ENCODE assay signal across 12 mouse cellular contexts in genomic region chr1:167608201-167608741, GRCm38 (mm10). TPM values are rescaled to one million over a fixed set of nuclear protein-coding genes. Genes with fewer than 3 reads are reported as not detected.
DNase-seq lines count a peak whose midpoint lies in the region; ATAC-seq and TF ChIP-seq lines count a peak whose summit lies in the region.
"Had no signal": no experiment of that assay in that cellular context is flagged by ENCODE, and none has a peak within 500 bp of the region (broad histone marks: within the 10 kb centered on the region; RNA-seq: fewer than 3 reads in every experiment).

No protein-coding gene starts in this region.

- H3K4me3 ChIP-seq in hindbrain, embryonic 14.5 days (replicated peaks; ENCODE audit: low read length), result peak overlapping the region; percentile 19
- no peak overlapping the region for H3K4me3 ChIP-seq in limb, embryonic 10.5 days
- no peak overlapping the region for H3K4me3 ChIP-seq in stomach, postnatal 0 days (ENCODE audit: low read depth, low read length)

- peak overlapping the region; percentile 62 for H3K4me2 ChIP-seq in hindbrain, embryonic 14.5 days (replicated peaks)
- H3K4me2 ChIP-seq in stomach, postnatal 0 days (replicated peaks; ENCODE audit: low read depth), result no peak overlapping the region

- TF ChIP-seq EP300 in stomach, postnatal 0 days (optimal IDR thresholded peaks at IDR 0.05), result no peak

- peak overlapping the region; percentile 1; the same call in 1 of the 2 replicates for H3K27ac ChIP-seq in hindbrain, embryonic 14.5 days
- no peak overlapping the region for H3K27ac ChIP-seq in limb, embryonic 10.5 days
- H3K27ac ChIP-seq in stomach, postnatal 0 days (replicated peaks), result no peak overlapping the region

- intact Hi-C loops in left cerebral cortex, postnatal 36 days (cut with DNase I), result no loop called here

- H3K9ac ChIP-seq in hindbrain, embryonic 14.5 days, result peak overlapping the region; percentile 33; the same call in 1 of the 2 replicates
- no peak overlapping the region for H3K9ac ChIP-seq in stomach, postnatal 0 days (ENCODE audit: low read length)

- no peaks in the 10 kb centered on the region for H3K9me3 ChIP-seq in hindbrain, embryonic 14.5 days (ENCODE audit: control insufficient read depth, low read length)
- no peaks in the 10 kb centered on the region for H3K9me3 ChIP-seq in limb, embryonic 10.5 days (replicated peaks)
- no peaks in the 10 kb centered on the region for H3K9me3 ChIP-seq in stomach, postnatal 0 days (ENCODE audit: control insufficient read depth, low read length)

- peak; percentile 91 for ATAC-seq in hindbrain, embryonic 14.5 days (ENCODE audit: low FRiP score)
- ATAC-seq in stomach, postnatal 0 days (ENCODE audit: low FRiP score, low TSS enrichment), result no peak
- ATAC-seq: Patski had no signal

- peak; percentile 27 for DNase-seq in embryo, embryonic 10.5 days (ENCODE audit: low spot score)
- DNase-seq in embryo, embryonic 10 days (ENCODE audit: low spot score), result no peak
- peak; percentile 70 for DNase-seq in hindbrain, embryonic 14.5 days (ENCODE audit: low spot score)
- peak; percentile 40 to 43 for DNase-seq in left cerebral cortex, postnatal 36 days (ENCODE audit: low spot score in 2 of 2)
- DNase-seq in right cerebral cortex, postnatal 10 days (ENCODE audit: low spot score in 2 of 2), result peak; percentile 73 to 79
- no peak for DNase-seq in kidney, adult 8-10 months
- DNase-seq in limb, embryonic 10.5 days (ENCODE audit: low spot score), result no peak
- DNase-seq in stomach, postnatal 0 days (ENCODE audit: low spot score), result no peak
- DNase-seq: cerebellum, adult 2 months; gastrocnemius, postnatal 14 days; kidney, adult 9 months had no signal

- 9% methylated on average over 9 of the region's 9 CpGs for WGBS in hindbrain, embryonic 14.5 days
- WGBS in limb, embryonic 10.5 days, result 55% methylated on average over 9 of the region's 9 CpGs
- 41% methylated on average over 9 of the region's 9 CpGs for WGBS in stomach, postnatal 0 days

- H3K36me3 ChIP-seq in hindbrain, embryonic 14.5 days (replicated peaks; ENCODE audit: control insufficient read depth, insufficient read depth), result no peaks in the 10 kb centered on the region
- no peaks in the 10 kb centered on the region for H3K36me3 ChIP-seq in limb, embryonic 10.5 days
- no peaks in the 10 kb centered on the region for H3K36me3 ChIP-seq in stomach, postnatal 0 days (ENCODE audit: control insufficient read depth, insufficient read depth, low read length)

- no peak for TF ChIP-seq CTCF in stomach, postnatal 0 days (IDR thresholded peaks at IDR 0.05; ENCODE audit: low read depth)

- H3K27me3 ChIP-seq in hindbrain, embryonic 14.5 days (ENCODE audit: control insufficient read depth, insufficient read depth, low read length), result no peaks in the 10 kb centered on the region
- peaks cover 43% of the 10 kb centered on the region; the same call in 1 of the 2 replicates for H3K27me3 ChIP-seq in limb, embryonic 10.5 days (ENCODE audit: low read depth, poor library complexity, severe bottlenecking)
- no peaks in the 10 kb centered on the region for H3K27me3 ChIP-seq in stomach, postnatal 0 days (ENCODE audit: control insufficient read depth, insufficient read depth, low read length)

- peaks cover 13% of the 10 kb centered on the region for H3K4me1 ChIP-seq in hindbrain, embryonic 14.5 days (replicated peaks; ENCODE audit: control insufficient read depth, insufficient read depth, low read length)
- peaks cover 13% of the 10 kb centered on the region for H3K4me1 ChIP-seq in limb, embryonic 10.5 days
- no peaks in the 10 kb centered on the region for H3K4me1 ChIP-seq in stomach, postnatal 0 days (replicated peaks; ENCODE audit: control insufficient read depth, insufficient read depth)

RNA-seq across cellular contexts. Expression of gene Rxrg, which starts 10.1 kb away (rescaled TPM):
- polyA plus RNA-seq in hindbrain, embryonic 14.5 days (2014; fragmentation: Nextera tagmentation; extraction: Ambion mirVana), result 9.3 and 12.7 TPM in 2 replicates
- total RNA-seq in left cerebral cortex, postnatal 36 days (2021), result 10 to 100 TPM in 1 of 2 experiments, 1 to 10 TPM in 1; 9.0 to 10.5 TPM
- polyA plus RNA-seq in limb, embryonic 10.5 days (2016; fragmentation: Nextera tagmentation; extraction: Ambion mirVana), result 1.7 and 2.6 TPM in 2 replicates
- 0.51 and 0.52 TPM in 2 replicates for polyA plus RNA-seq in stomach, postnatal 0 days (2015; fragmentation: Nextera tagmentation; extraction: Ambion mirVana)
- polyA plus RNA-seq: Patski had no signal

Comparison
In these comparisons a context has a peak if more than half of its experiments do, and no peak if none do; other contexts are left out.
1. DNase-seq: peak in embryo, embryonic 10.5 days (single experiment), hindbrain, embryonic 14.5 days (single experiment), left cerebral cortex, postnatal 36 days (2 of 2) and right cerebral cortex, postnatal 10 days (2 of 2); none in embryo, embryonic 10 days (single experiment), kidney, adult 8-10 months (0 of 2), limb, embryonic 10.5 days (single experiment) and stomach, postnatal 0 days (single experiment).